Mouse (Mus musculus) heart, embryonic 13.5 days (tissue): Measurements from ENCODE around the gene Mrpl46. TPM values are rescaled to one million over a fixed set of nuclear protein-coding genes. Genes with fewer than 3 reads are reported as not detected.

Experiments
- ATAC-seq: fragments of 200-750 bp; cut with Nextera tagmentation; 2 replicates; pipeline ENCODE4 v1.8.0; 2017; ENCODE audit warnings: moderate TSS enrichment; ENCODE audit not compliant: insufficient number of reproducible peaks, low FRiP score, low TSS enrichment; ENCODE audit errors: extremely low read depth
- H3K27ac ChIP-seq: fragments of 300-500 bp; sonication (generic); replicated peaks from 2 replicates; pipeline ENCODE4 v1.5.1; 2015; ENCODE audit warnings: moderate library complexity, mild to moderate bottlenecking, inconsistent platforms
- H3K27me3 ChIP-seq: fragments of 300-500 bp; sonication (generic); replicated peaks from 2 replicates; pipeline ENCODE4 v1.6.1; 2015; ENCODE audit warnings: mild to moderate bottlenecking, inconsistent platforms
- H3K36me3 ChIP-seq: fragments of 300-500 bp; sonication (generic); 2 replicates; pipeline ENCODE4 v1.6.1; 2015; ENCODE audit warnings: mild to moderate bottlenecking, inconsistent platforms
- H3K4me1 ChIP-seq: fragments of 300-500 bp; sonication (generic); 2 replicates; pipeline ENCODE4 v1.6.1; 2015; ENCODE audit warnings: inconsistent platforms
- H3K4me2 ChIP-seq: fragments of 300-500 bp; sonication (generic); 2 replicates; pipeline ENCODE4 v1.6.1; 2015; ENCODE audit warnings: inconsistent platforms, mild to moderate bottlenecking, moderate library complexity
- H3K4me3 ChIP-seq: fragments of 300-500 bp; sonication (generic); 2 replicates; pipeline ENCODE4 v1.5.1; 2015; ENCODE audit warnings: moderate library complexity, mild to moderate bottlenecking, inconsistent platforms
- H3K9ac ChIP-seq: fragments of 300-500 bp; sonication (generic); 2 replicates; pipeline ENCODE4 v1.6.1; 2015; ENCODE audit warnings: inconsistent platforms, mild to moderate bottlenecking, moderate library complexity
- H3K9me3 ChIP-seq: fragments of 300-500 bp; sonication (generic); 2 replicates; pipeline ENCODE4 v1.6.1; 2016; ENCODE audit warnings: inconsistent platforms
- WGBS: fragments of 180-500 bp; shearing (Covaris S2); methylation state at CpG from one replicate; pipeline ENCODE4 v1.1.7; 2015; ENCODE audit warnings: mixed read lengths; 5-methylcytosine and 5-hydroxymethylcytosine counted together
- polyA plus RNA-seq: library from polyadenylated mRNA; unstranded; fragments of >200 nt; fragmentation: Nextera tagmentation; extraction: Ambion mirVana; gene quantifications from 2 replicates; pipeline ENCODE4 v1.2.1, GENCODE M21; 2015

Mrpl46 gene
- polyA plus RNA-seq = 53.7 and 59.8 TPM in 2 replicates

DNA sequence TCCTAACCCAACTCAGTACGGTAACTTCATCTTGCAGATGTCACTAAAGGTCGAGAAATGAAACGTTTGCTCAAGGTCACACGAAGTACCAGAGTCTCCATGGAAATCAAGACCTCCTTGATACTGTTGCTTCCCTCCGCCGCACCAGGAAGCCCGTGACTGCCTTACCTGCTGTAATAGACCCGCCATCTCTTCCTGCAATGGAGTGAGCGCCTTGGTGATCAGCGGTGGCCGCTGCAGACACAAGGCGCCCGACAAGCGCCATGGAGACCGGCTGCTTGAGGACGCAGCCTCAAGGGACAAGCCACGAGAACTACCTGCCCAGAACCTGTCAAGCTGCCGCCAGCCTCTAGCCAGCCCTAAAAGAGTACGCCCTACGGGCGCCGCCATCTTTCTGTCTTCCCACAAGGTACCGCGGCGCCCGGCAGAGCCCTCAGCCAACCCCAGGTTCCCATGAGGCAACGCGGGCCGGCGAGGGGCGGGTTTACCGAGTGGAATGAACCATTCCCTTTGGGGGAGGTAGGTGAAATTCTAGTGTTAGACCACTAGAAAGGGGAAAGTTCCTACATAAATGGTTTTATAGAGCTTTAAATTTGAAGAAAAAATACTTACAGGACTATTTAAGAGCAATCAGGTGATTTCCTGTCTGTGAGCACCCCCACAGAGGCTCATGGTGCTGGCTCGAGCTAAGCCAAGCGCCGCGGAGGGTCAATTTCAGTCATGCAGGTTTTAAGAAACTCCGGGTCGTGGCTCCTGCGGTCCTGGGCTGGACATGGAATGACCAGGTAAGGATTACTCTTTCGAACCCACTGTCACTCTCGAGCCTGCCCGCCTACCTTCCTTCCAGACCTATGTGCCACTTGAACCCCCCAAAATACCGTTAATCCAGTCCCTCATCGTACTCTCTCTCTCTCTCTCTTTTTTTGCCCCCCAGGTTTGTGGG lies at the start of gene Mrpl46, which contains the start of gene Mrps11:
TSS of gene Mrpl46 (minus strand) at position 893 of the 943 bp plus-strand sequence.
TSS of gene Mrps11 (plus strand) at position 481 of the 943 bp plus-strand sequence.
- Histone ChIP-seq H3K9me3 (no peaks in the 10 kb centered on the region), H3K27me3 (no peaks in the 10 kb centered on the region), H3K4me2 (peak within 1 kb of the TSS; percentile 76), H3K4me3 (peak within 1 kb of the TSS; percentile 87), H3K27ac (peak within 1 kb of the TSS; percentile 20), H3K9ac (peak within 1 kb of the TSS; percentile 92), H3K36me3 (peaks cover 39% of the 10 kb centered on the region), H3K4me1 (peaks cover 22% of the 10 kb centered on the region)
- peak; percentile 90 for ATAC-seq
- WGBS = under 1% methylated on average over 44 of the region's 44 CpGs

DNA sequence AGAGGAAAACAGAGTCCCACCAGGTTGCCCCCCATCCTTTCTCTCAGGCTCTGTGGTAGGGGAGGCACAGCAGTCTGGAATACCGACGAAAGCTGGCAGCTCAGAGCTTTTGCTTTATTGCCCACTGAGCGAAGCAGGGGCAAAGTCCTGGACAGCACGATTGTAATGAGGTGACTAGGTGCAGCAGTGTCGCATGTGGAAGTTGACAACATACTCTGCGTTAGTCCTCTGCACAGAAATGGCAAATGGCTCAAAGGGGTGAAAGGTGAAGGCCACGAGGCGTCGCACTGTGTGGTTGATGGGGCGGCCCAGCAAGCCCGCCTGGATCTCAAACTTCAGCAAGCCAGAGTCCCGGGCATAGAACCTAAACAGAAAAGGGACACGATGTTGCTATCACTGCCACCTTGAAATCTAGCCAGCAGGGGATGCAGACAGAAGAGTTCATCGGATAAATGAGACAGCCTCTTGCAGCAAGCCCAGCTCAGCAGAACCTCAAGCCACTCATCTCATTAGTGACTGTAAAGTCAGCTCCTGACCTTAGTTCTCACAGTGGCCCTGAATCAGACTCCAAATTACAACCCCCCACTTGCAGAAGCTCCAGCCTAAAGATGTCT lies 44.5 kb upstream of the Mrpl46 start:
- no peak overlapping the region for H3K4me2 ChIP-seq
- no peaks in the 10 kb centered on the region for H3K27me3 ChIP-seq
- peaks cover 7% of the 10 kb centered on the region for H3K4me1 ChIP-seq
- H3K9ac ChIP-seq = no peak overlapping the region
- ATAC-seq = no peak
- H3K27ac ChIP-seq = no peak overlapping the region
- 85% methylated on average over 14 of the region's 14 CpGs for WGBS
- H3K36me3 ChIP-seq = peaks cover 65% of the 10 kb centered on the region
- no peak overlapping the region for H3K4me3 ChIP-seq
- H3K9me3 ChIP-seq = no peaks in the 10 kb centered on the region

DNA sequence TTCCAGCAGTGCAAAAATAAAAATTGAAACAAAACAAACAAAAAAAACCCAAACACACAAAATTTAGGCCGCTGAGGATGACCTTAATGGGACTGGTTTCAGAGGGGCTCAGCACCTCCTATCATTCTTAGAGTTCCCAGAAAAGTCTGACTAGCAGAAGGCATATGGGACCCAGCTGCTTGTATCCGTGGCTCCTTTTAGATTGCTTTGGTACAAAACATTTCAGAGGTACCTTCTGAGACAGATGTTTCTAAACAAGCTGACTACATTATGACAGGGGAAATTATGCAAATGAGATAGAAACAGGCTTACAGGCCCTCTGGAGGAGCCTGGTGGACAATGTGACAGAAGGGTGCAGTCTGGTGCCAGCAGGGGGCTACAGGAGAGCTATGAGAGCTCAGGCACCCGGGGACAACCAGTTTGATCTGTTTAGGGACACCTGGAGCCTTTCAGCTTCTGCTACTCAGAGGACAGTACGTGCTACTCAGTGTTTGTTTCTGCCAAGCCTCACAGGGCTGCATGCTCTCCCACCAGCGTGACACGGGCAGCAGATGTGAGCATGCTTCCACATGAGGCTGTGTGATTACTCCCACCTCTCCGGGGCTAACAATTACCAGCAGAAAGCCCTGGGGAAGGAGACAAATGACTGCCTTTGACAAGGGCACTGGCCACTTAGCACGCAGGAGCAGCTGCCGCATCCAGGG lies 43.5 kb upstream of the Mrpl46 start:
- Histone ChIP-seq H3K27ac (peak overlapping the region; percentile 8; the same call in 1 of the 2 replicates), H3K4me2 (no peak overlapping the region), H3K4me3 (no peak overlapping the region), H3K9me3 (no peaks in the 10 kb centered on the region), H3K4me1 (peaks cover 7% of the 10 kb centered on the region), H3K9ac (no peak overlapping the region), H3K27me3 (no peaks in the 10 kb centered on the region), H3K36me3 (peaks cover 75% of the 10 kb centered on the region)
- WGBS = 59% methylated on average over 9 of the region's 9 CpGs
- ATAC-seq = no peak

DNA sequence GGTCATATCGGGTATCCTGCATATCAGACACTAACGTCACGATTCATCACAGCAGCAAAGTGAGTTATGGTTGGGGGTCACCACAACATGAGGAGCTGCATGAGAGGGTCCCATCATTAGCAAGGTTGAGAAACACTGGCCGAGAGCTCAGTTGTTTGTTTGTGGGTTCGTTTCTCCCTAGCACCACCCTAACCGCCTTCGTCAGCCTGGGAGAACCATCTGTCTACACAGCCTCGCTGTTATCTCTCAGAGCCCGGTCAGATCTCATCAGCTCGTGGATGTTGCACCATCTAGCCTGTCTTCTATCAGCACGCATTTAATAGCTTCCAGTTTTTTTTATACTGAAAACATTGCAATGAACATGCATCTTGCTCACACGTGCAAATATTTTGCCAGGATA lies 35.0 kb upstream of the Mrpl46 start:
- Histone ChIP-seq H3K4me1 (peaks cover 5% of the 10 kb centered on the region; the same call in 1 of the 2 replicates), H3K36me3 (peaks cover 28% of the 10 kb centered on the region), H3K27me3 (no peaks in the 10 kb centered on the region), H3K4me3 (no peak overlapping the region), H3K27ac (no peak overlapping the region), H3K9ac (no peak overlapping the region), H3K4me2 (no peak overlapping the region), H3K9me3 (no peaks in the 10 kb centered on the region)
- WGBS = 54% methylated on average over 12 of the region's 12 CpGs
- ATAC-seq = no peak

DNA sequence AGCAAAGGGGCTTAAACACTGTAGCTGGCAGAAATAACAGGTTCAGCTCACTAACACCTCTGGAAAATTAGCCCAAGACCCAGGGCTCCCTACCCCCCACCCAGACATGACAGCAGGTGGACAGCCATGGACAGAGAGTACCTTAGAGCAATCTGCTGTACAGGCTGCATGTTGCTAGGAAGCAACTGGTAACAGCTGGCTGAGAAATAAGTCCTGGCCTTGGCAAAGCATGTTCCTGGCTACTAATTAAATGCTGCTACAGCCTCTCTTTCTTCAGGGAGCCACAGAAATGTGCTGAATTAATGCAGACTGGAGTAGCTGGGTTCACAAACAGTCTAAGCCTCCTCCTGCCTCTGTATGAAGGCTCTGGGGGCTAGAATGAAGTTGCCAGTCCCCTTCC lies 31.4 kb upstream of the Mrpl46 start:
- Histone ChIP-seq H3K9ac (no peak overlapping the region), H3K27me3 (no peaks in the 10 kb centered on the region), H3K4me2 (no peak overlapping the region), H3K4me3 (no peak overlapping the region), H3K4me1 (peaks cover 5% of the 10 kb centered on the region; the same call in 1 of the 2 replicates), H3K9me3 (no peaks in the 10 kb centered on the region), H3K27ac (no peak overlapping the region), H3K36me3 (no peaks in the 10 kb centered on the region)
- no peak for ATAC-seq

DNA sequence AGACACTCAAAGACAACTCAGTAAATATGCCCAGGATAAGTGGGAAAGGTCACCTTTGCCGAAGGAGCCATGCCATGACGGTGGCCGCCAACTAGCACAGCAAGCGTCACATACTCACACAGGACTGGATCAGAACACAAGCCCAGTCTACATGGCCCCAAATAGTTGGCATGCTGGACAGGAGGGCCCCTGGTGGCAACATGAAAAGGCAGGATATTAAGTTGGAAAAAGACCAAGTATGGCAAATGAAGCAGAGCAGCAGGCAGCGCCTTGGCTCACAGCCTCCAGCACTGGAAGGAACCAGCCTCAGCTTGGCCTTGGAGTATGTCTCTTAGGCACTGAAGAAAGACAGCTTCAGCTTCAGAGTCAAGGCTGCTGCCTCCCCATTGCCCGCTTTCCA lies 30.5 kb upstream of the Mrpl46 start:
- H3K9me3 ChIP-seq = no peaks in the 10 kb centered on the region
- no peaks in the 10 kb centered on the region for H3K27me3 ChIP-seq
- H3K9ac ChIP-seq = no peak overlapping the region
- no peaks in the 10 kb centered on the region for H3K36me3 ChIP-seq
- WGBS = 92% methylated on average over 6 of the region's 6 CpGs
- ATAC-seq = no peak
- H3K4me1 ChIP-seq = peaks cover 5% of the 10 kb centered on the region; the same call in 1 of the 2 replicates
- no peak overlapping the region for H3K4me3 ChIP-seq
- no peak overlapping the region for H3K27ac ChIP-seq
- no peak overlapping the region for H3K4me2 ChIP-seq

DNA sequence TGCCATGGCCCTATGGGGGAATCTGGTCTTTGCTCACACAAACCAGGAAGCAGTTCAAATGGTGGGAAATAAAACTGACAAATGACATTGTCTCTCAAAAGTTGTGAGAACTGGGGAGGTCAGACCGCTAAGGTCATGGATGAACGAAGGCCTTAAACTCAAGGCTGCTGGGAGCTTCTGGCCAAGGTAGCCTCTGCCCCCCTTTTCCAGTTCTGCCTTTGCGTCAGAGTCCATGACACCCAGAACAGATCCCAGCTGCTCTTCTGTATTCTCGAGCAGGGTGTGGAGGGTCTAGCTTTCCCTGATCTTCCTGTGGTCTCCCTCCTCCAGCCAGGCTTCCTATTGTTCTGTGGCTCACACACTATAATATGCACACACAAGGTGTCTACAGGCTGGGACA lies 23.9 kb upstream of the Mrpl46 start:
- no peak overlapping the region for H3K27ac ChIP-seq
- H3K4me1 ChIP-seq = 0 out of 2 replicates have a peak, but pooled peaks cover 2% of the 10 kb centered on the region
- H3K27me3 ChIP-seq = no peaks in the 10 kb centered on the region; the same call in 1 of the 2 replicates
- H3K4me3 ChIP-seq = no peak overlapping the region
- H3K36me3 ChIP-seq = no peaks in the 10 kb centered on the region
- H3K9me3 ChIP-seq = no peaks in the 10 kb centered on the region
- H3K9ac ChIP-seq = no peak overlapping the region
- no peak for ATAC-seq
- H3K4me2 ChIP-seq = no peak overlapping the region
- WGBS = 65% methylated on average over 4 of the region's 4 CpGs

DNA sequence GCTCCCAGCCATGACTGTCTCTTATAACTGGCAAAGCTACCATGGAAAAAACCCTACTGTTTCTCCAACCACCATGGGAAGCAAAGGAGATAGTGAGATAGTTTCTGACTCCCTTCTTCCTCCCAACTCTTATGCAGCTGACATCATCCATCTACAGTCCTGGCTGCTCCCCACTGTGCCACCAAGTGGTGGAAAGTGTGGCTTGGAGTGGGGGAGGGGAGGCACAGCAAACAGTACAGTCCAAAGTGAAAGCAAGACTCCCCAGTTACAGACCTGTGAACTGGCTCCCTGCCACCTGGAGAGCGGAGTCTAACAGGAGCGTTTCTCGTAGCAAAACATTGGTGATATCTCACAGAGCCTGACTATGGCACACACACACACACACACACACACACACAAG lies 20.5 kb upstream of the Mrpl46 start:
- ATAC-seq = no peak

DNA sequence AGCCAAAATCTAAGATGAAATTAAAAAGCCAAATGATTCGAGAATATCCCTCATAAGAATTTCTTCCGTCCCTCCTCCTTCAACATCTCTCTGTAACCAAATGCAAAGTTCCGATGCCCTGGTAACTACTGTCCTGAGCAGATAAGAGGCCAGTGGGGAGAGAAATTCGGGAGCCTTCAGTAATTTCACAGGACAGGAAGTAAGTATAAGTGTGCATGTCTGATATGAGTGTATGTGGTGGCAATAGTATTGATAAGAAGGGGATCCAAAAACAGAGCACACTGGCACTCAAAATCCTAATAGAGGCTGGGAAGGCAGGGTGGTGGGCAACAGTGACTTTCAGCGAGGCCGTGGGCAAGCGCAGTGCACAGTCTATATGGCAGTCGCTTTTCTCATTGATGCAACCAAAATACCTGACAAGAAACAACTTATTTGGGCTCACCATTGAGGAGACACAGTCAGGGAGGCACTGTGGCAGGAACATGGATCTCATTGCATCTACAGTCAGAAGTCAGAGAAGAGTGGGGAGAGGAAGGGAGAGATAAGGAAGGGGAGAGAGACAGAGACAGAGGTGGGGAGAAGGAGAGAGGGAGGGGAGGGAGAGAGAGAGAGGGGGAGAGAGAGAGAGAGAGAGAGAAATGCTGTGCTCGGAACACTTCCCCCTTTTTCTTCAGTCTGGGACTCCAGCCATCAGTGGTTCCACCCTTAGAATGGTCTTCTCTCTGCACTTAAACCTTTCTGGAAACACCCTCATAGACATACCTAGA lies 16.6 kb upstream of the Mrpl46 start:
- H3K27me3 ChIP-seq = peaks cover 46% of the 10 kb centered on the region
- no peak overlapping the region for H3K4me3 ChIP-seq
- no peaks in the 10 kb centered on the region for H3K9me3 ChIP-seq
- no peak for ATAC-seq
- H3K9ac ChIP-seq = no peak overlapping the region
- H3K36me3 ChIP-seq = no peaks in the 10 kb centered on the region
- H3K4me1 ChIP-seq = peaks cover 11% of the 10 kb centered on the region
- H3K4me2 ChIP-seq = no peak overlapping the region
- WGBS = 56% methylated on average over 9 of the region's 9 CpGs
- H3K27ac ChIP-seq = no peak overlapping the region

More for the DNA sequence above, 20.5 kb upstream of the Mrpl46 start:
- no peaks in the 10 kb centered on the region for H3K9me3 ChIP-seq
- H3K4me2 ChIP-seq = no peak overlapping the region
- H3K4me1 ChIP-seq = 0 out of 2 replicates have a peak, but pooled peaks cover 2% of the 10 kb centered on the region
- no peak overlapping the region for H3K4me3 ChIP-seq
- H3K36me3 ChIP-seq = no peaks in the 10 kb centered on the region
- H3K9ac ChIP-seq = no peak overlapping the region
- no peak overlapping the region for H3K27ac ChIP-seq
- H3K27me3 ChIP-seq = peaks cover 29% of the 10 kb centered on the region
- WGBS = 68% methylated on average over 3 of the region's 3 CpGs

DNA sequence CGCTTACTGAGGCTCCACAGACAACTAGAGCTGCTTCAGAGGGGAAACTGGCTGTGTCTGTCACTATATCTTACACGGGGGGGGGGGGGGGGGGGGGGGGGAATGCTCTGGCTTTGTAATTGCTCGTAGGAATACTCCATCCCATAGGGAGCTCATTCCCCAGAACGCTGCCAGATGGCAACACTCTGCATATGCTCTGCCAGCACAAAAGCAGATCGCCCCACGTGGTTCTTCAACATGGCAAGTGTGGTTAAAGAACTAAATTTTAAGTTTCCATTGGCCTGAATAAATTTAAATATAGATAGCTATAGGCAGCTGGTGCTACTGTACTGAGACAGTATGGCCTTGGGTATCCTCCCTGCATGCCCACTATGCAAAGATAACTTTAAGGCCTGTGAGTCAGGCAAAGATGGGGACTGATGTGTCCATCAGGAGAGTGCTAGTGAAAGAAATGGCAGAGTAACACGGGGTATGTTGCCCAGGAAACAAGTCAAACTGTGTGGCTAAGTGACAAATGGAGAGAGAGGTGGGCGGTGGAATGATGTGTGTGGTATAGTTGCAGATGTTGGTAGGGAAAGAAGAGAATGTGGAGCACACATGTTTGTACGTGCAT lies 14.6 kb upstream of the Mrpl46 start:
- Histone ChIP-seq H3K4me2 (no peak overlapping the region), H3K4me1 (peaks cover 19% of the 10 kb centered on the region), H3K27me3 (peaks cover 46% of the 10 kb centered on the region), H3K9me3 (no peaks in the 10 kb centered on the region), H3K9ac (no peak overlapping the region), H3K36me3 (peaks cover 2% of the 10 kb centered on the region), H3K27ac (no peak overlapping the region), H3K4me3 (no peak overlapping the region)
- WGBS = 48% methylated on average over 9 of the region's 9 CpGs
- no peak for ATAC-seq
